Mouse (Mus musculus): ENCODE data around the gene Zfp609.

- TF ChIP-seq POLR2A (IDR thresholded peaks at IDR 0.05; ENCODE audit: insufficient read depth, low read depth, low read length) = no peak
- no peak for TF ChIP-seq CTCF (IDR thresholded peaks at IDR 0.05)
- TF ChIP-seq EP300 (IDR thresholded peaks at IDR 0.05; ENCODE audit: insufficient read depth, low read depth, low read length) = no peak
Measured at GRCm38 (mm10) chr9:65759992-65760391, 67.4 kb downstream of the Zfp609 start.

All from heart, adult 2 months (tissue).